Mouse (Mus musculus): ENCODE measurements around the gene Mvb12b. TPM values are rescaled to one million over a fixed set of nuclear protein-coding genes. Genes with fewer than 3 reads are reported as not detected.

Mvb12b gene
- polyA plus RNA-seq, 1 experiment, result 79.3 TPM

DNA sequence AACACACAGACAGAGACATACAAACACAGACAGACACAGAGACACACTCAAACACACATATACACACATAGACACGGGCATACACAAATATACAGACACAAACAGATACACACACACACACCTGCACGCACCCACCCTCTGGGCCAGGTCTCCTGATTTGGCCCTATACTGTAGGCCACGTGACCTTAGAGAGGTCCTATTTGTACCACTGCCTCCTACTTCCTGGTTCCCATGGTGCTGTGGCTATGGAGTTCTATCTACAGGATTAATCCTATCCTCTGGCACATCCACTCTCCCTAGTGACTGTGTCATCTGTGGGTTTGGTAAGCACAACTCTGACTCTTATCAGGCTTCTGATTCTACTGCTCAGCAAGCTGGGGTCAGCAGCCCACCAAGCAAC lies 67.3 kb downstream of the Mvb12b start:
- TF ChIP-seq POLR2A (IDR thresholded peaks at IDR 0.05; ENCODE audit: control insufficient read depth, extremely low read depth, insufficient read depth, low read length, poor library complexity) (no peak), CTCF (IDR thresholded peaks at IDR 0.05; ENCODE audit: borderline replicate concordance, control insufficient read depth, extremely low read depth, insufficient read depth, low read length, poor library complexity) (no peak)
- no peak for DNase-seq
- no peaks in the 10 kb centered on the region for H3K27me3 ChIP-seq (ENCODE audit: control insufficient read depth, insufficient read depth, low read length)
- H3K4me3 ChIP-seq (ENCODE audit: control insufficient read depth, insufficient read depth, low read length), result no peak overlapping the region
- peaks cover 82% of the 10 kb centered on the region for H3K4me1 ChIP-seq (replicated peaks; ENCODE audit: control insufficient read depth, insufficient read depth, low read length)
- WGBS, result 83% methylated on average over 3 of the region's 3 CpGs
- peaks cover 12% of the 10 kb centered on the region; the same call in 1 of the 2 replicates for H3K36me3 ChIP-seq (ENCODE audit: control insufficient read depth, insufficient read depth, low read length)
- peak overlapping the region; percentile 98 for H3K27ac ChIP-seq (ENCODE audit: control insufficient read depth, insufficient read depth, low read length)

DNA sequence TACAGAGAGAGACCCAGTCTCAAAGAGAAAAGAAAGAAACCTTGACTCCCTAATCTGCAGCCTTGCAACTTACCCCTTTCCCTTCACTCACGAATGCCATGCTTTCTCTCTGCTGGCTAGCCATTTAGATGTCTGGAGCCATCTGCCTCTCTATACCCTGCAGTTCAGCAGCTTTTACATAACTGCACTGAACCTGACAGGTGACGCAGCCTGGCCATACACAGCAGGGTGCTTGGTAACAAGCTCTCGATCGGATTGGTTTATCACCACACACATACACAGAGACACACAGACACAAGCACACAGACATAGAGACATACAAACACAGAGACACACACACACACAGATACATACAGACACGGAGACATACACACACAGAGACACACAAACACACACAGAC lies 67.7 kb downstream of the Mvb12b start:
- Histone ChIP-seq H3K36me3 (ENCODE audit: control insufficient read depth, insufficient read depth, low read length) (peaks cover 12% of the 10 kb centered on the region; the same call in 1 of the 2 replicates), H3K4me3 (ENCODE audit: control insufficient read depth, insufficient read depth, low read length) (no peak overlapping the region), H3K27ac (ENCODE audit: control insufficient read depth, insufficient read depth, low read length) (peak overlapping the region; percentile 98), H3K27me3 (ENCODE audit: control insufficient read depth, insufficient read depth, low read length) (no peaks in the 10 kb centered on the region), H3K4me1 (replicated peaks; ENCODE audit: control insufficient read depth, insufficient read depth, low read length) (peaks cover 78% of the 10 kb centered on the region)
- TF ChIP-seq POLR2A (IDR thresholded peaks at IDR 0.05; ENCODE audit: control insufficient read depth, extremely low read depth, insufficient read depth, low read length, poor library complexity) (no peak), CTCF (IDR thresholded peaks at IDR 0.05; ENCODE audit: borderline replicate concordance, control insufficient read depth, extremely low read depth, insufficient read depth, low read length, poor library complexity) (no peak)
- DNase-seq, result no peak
- 77% methylated on average over 5 of the region's 5 CpGs for WGBS

DNA sequence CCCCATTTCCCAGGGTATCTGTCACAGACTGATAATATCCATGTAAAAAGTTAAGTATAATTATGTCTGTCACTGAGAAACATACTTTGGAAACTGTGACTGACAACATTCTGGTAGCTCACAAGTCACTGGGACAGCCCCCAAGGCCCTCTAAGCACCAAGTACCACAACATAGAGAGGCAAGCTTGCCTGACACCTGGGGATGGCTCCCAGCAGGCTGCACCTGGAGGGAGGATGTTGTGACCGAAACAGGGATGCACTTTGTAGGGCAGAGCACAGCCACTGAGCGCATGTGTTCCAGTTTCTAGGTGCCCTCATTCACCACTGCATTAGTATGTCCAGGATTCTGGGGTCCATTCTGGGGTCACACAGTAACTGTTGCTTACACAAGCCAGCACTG lies 69.4 kb downstream of the Mvb12b start:
- peak; percentile 68 for DNase-seq
- H3K36me3 ChIP-seq (ENCODE audit: control insufficient read depth, insufficient read depth, low read length), result no peaks in the 10 kb centered on the region; the same call in 1 of the 2 replicates
- 9% methylated on average over 2 of the region's 2 CpGs for WGBS
- no peak overlapping the region for H3K4me3 ChIP-seq (ENCODE audit: control insufficient read depth, insufficient read depth, low read length)
- TF ChIP-seq CTCF (IDR thresholded peaks at IDR 0.05; ENCODE audit: borderline replicate concordance, control insufficient read depth, extremely low read depth, insufficient read depth, low read length, poor library complexity) (no peak), POLR2A (IDR thresholded peaks at IDR 0.05; ENCODE audit: control insufficient read depth, extremely low read depth, insufficient read depth, low read length, poor library complexity) (no peak)
- H3K27ac ChIP-seq (ENCODE audit: control insufficient read depth, insufficient read depth, low read length), result peak overlapping the region; percentile 98
- H3K4me1 ChIP-seq (replicated peaks; ENCODE audit: control insufficient read depth, insufficient read depth, low read length), result peaks cover 86% of the 10 kb centered on the region
- H3K27me3 ChIP-seq (ENCODE audit: control insufficient read depth, insufficient read depth, low read length), result no peaks in the 10 kb centered on the region

DNA sequence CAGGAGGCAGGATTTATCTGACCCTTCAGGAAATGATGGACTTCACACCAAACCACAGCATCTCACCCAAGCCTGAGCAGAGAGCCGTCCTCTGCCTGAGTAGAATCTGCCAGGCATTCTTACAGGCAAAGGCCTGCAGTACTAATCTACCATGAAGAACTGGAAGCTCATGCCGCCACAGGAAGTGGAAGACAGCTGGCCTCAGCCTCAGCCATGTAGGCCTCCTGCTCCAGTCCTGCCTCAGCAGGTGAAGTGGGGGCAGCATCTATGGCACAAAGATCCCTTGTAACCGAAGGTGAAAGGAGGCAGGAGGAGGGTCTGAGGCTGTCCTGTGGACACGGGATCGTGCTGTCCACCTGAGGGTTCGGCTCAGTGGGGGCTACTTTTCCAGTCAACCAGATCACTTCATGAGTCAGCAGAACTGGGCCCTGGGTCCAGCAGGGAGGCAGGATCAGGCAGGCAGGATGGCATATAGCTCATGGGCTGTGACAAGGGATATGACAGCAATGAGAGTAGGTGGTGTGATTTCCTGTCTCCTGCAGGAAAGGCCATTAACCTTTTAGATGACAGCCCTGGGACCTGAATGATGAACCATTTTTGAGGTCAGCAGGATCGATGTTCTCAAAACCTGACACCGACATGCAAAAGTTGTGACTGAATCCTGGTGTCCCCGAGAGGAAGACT lies 69.9 kb downstream of the Mvb12b start:
- no peaks in the 10 kb centered on the region for H3K36me3 ChIP-seq (ENCODE audit: control insufficient read depth, insufficient read depth, low read length)
- peak; percentile 55 for DNase-seq
- 62% methylated on average over 9 of the region's 9 CpGs for WGBS
- no peak overlapping the region for H3K4me3 ChIP-seq (ENCODE audit: control insufficient read depth, insufficient read depth, low read length)
- H3K27me3 ChIP-seq (ENCODE audit: control insufficient read depth, insufficient read depth, low read length), result no peaks in the 10 kb centered on the region
- no peak for TF ChIP-seq POLR2A (IDR thresholded peaks at IDR 0.05; ENCODE audit: control insufficient read depth, extremely low read depth, insufficient read depth, low read length, poor library complexity)
- no peak for TF ChIP-seq CTCF (IDR thresholded peaks at IDR 0.05; ENCODE audit: borderline replicate concordance, control insufficient read depth, extremely low read depth, insufficient read depth, low read length, poor library complexity)
- peak overlapping the region; percentile 98 for H3K27ac ChIP-seq (ENCODE audit: control insufficient read depth, insufficient read depth, low read length)
- H3K4me1 ChIP-seq (replicated peaks; ENCODE audit: control insufficient read depth, insufficient read depth, low read length), result peaks cover 81% of the 10 kb centered on the region

GRCm38 (mm10) chr2:33817080-33817479 lies 70.7 kb downstream of the Mvb12b start:
- Histone ChIP-seq H3K4me3 (ENCODE audit: control insufficient read depth, insufficient read depth, low read length) (no peak overlapping the region), H3K4me1 (replicated peaks; ENCODE audit: control insufficient read depth, insufficient read depth, low read length) (peaks cover 75% of the 10 kb centered on the region), H3K27ac (ENCODE audit: control insufficient read depth, insufficient read depth, low read length) (peak overlapping the region; percentile 98), H3K27me3 (ENCODE audit: control insufficient read depth, insufficient read depth, low read length) (no peaks in the 10 kb centered on the region), H3K36me3 (ENCODE audit: control insufficient read depth, insufficient read depth, low read length) (no peaks in the 10 kb centered on the region)
- TF ChIP-seq POLR2A (IDR thresholded peaks at IDR 0.05; ENCODE audit: control insufficient read depth, extremely low read depth, insufficient read depth, low read length, poor library complexity), result 0 out of 2 replicates have a peak, but pooled peaks have one; percentile 28
- TF ChIP-seq CTCF (IDR thresholded peaks at IDR 0.05; ENCODE audit: borderline replicate concordance, control insufficient read depth, extremely low read depth, insufficient read depth, low read length, poor library complexity), result no peak
- WGBS, result 26% methylated on average over 4 of the region's 4 CpGs
- DNase-seq, result peak; percentile 86

- whole genome bisulfite sequencing, result 93% methylated on average over 8 of the region's 8 CpGs
- Histone ChIP-seq H3K27ac (ENCODE audit: control insufficient read depth, insufficient read depth, low read length) (0 out of 2 replicates have a peak overlapping the region, but pooled peaks have one; percentile 12), H3K4me3 (ENCODE audit: control insufficient read depth, insufficient read depth, low read length) (no peak overlapping the region), H3K27me3 (ENCODE audit: control insufficient read depth, insufficient read depth, low read length) (no peaks in the 10 kb centered on the region), H3K4me1 (replicated peaks; ENCODE audit: control insufficient read depth, insufficient read depth, low read length) (peaks cover 76% of the 10 kb centered on the region), H3K36me3 (ENCODE audit: control insufficient read depth, insufficient read depth, low read length) (no peaks in the 10 kb centered on the region)
- no peak for TF ChIP-seq POLR2A (IDR thresholded peaks at IDR 0.05; ENCODE audit: control insufficient read depth, extremely low read depth, insufficient read depth, low read length, poor library complexity)
- no peak for TF ChIP-seq CTCF (IDR thresholded peaks at IDR 0.05; ENCODE audit: borderline replicate concordance, control insufficient read depth, extremely low read depth, insufficient read depth, low read length, poor library complexity)
- DNase-seq, result no peak
Measured at GRCm38 (mm10) chr2:33814581-33814980, 73.2 kb downstream of the Mvb12b start.
